Mouse (Mus musculus) midbrain, embryonic 14.5 days (tissue): Measurements from ENCODE around the gene Rhox4e. TPM values are rescaled to one million over a fixed set of nuclear protein-coding genes. Genes with fewer than 3 reads are reported as not detected.

Experiments used
- polyA plus RNA-seq: library from polyadenylated mRNA; unstranded; fragments of >200 nt; fragmentation: Nextera tagmentation; extraction: Ambion mirVana; gene quantifications from 2 replicates; pipeline ENCODE4 v1.2.1, GENCODE M21; 2014

The Rhox4e gene
- polyA plus RNA-seq, 1 experiment from 2014 or later: not detected

Other genes starting within 250 kb of the Rhox4e start
- not detected in 2 replicates for gene Rhox3a2, start 177.4 kb upstream of the Rhox4e start, polyA plus RNA-seq
- not detected in 2 replicates for gene Rhox4a2, start 166.6 kb upstream of the Rhox4e start, polyA plus RNA-seq
- gene Rhox2b, start 145.3 kb upstream of the Rhox4e start, polyA plus RNA-seq: not detected in 2 replicates
- not detected in 2 replicates for gene Rhox4b, start 124.9 kb upstream of the Rhox4e start, polyA plus RNA-seq
- not detected in 2 replicates for gene Rhox2c, start 103.7 kb upstream of the Rhox4e start, polyA plus RNA-seq
- gene Rhox3c, start 98.8 kb upstream of the Rhox4e start, polyA plus RNA-seq: not detected in 2 replicates
- gene Rhox4c, start 77.1 kb upstream of the Rhox4e start, polyA plus RNA-seq: not detected in 2 replicates
- gene Rhox2d, start 64.0 kb upstream of the Rhox4e start, polyA plus RNA-seq: not detected in 2 replicates
- gene Rhox4d, start 43.1 kb upstream of the Rhox4e start, polyA plus RNA-seq: not detected in 2 replicates
- not detected in 2 replicates for gene Rhox2e, start 27.0 kb upstream of the Rhox4e start, polyA plus RNA-seq
- not detected in 2 replicates for gene Rhox3e, start 15.4 kb upstream of the Rhox4e start, polyA plus RNA-seq
- gene Rhox2f, start 14.0 kb downstream of the Rhox4e start, polyA plus RNA-seq: not detected in 2 replicates
- not detected in 2 replicates for gene Rhox3f, start 23.6 kb downstream of the Rhox4e start, polyA plus RNA-seq
- not detected in 2 replicates for gene Rhox4f, start 50.3 kb downstream of the Rhox4e start, polyA plus RNA-seq
- not detected in 2 replicates for gene Rhox3g, start 71.2 kb downstream of the Rhox4e start, polyA plus RNA-seq
- not detected in 2 replicates for gene Rhox2g, start 86.1 kb downstream of the Rhox4e start, polyA plus RNA-seq
- gene Rhox4g, start 93.9 kb downstream of the Rhox4e start, polyA plus RNA-seq: not detected in 2 replicates
- gene Rhox3h, start 111.4 kb downstream of the Rhox4e start, polyA plus RNA-seq: not detected in 2 replicates
- not detected in 2 replicates for gene Rhox2h, start 115.9 kb downstream of the Rhox4e start, polyA plus RNA-seq
- gene Rhox5, start 247.4 kb downstream of the Rhox4e start, polyA plus RNA-seq: 0.38 TPM in 1 of 2 replicates, not detected in the other